In the genomic region with DNA sequence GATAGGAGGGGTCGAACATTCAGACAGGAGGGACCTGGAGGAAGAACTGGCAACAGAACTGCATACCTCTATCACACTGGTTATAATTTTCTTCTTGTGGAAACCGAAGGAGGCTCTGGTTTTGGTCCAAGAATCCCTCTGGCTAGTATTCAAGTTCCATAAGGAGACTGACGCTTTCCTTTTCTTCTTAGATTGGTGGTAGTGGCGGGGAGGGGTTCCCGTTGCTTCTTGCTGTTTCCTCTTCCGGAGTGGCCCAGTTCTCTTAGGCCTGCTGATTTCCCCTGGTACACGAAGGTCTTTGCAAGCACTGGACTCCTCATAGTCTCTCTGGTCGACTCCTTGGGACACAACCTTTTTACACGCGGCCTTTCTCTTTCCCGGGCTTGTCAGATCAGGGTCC, we compare ENCODE assay signal across 8 mouse cellular contexts. TPM values are rescaled to one million over a fixed set of nuclear protein-coding genes. Genes with fewer than 3 reads are reported as not detected.
DNase-seq lines count a peak whose midpoint lies in the region; ATAC-seq lines count a peak whose summit lies in the region.

No protein-coding gene starts in this region.

- 14% methylated on average over 11 of the region's 11 CpGs for WGBS in lung, embryonic 15.5 days
- WGBS in forebrain, embryonic 13.5 days, result 39% methylated on average over 11 of the region's 11 CpGs
- 44% methylated on average over 11 of the region's 11 CpGs for WGBS in neural tube, embryonic 12.5 days

- H3K4me1 ChIP-seq in lung, embryonic 15.5 days, result peaks cover 38% of the 10 kb centered on the region
- peaks cover 38% of the 10 kb centered on the region for H3K4me1 ChIP-seq in forebrain, embryonic 13.5 days
- peaks cover 27% of the 10 kb centered on the region for H3K4me1 ChIP-seq in neural tube, embryonic 12.5 days

- H3K36me3 ChIP-seq in lung, embryonic 15.5 days, result peaks cover 14% of the 10 kb centered on the region; the same call in 1 of the 2 replicates
- H3K36me3 ChIP-seq in forebrain, embryonic 13.5 days (ENCODE audit: poor library complexity, severe bottlenecking), result peaks cover 30% of the 10 kb centered on the region
- H3K36me3 ChIP-seq in neural tube, embryonic 12.5 days, result peaks cover 24% of the 10 kb centered on the region

- peak overlapping the region; percentile 81 for H3K4me3 ChIP-seq in lung, embryonic 15.5 days
- H3K4me3 ChIP-seq in forebrain, embryonic 13.5 days, result peak overlapping the region; percentile 82
- peak overlapping the region; percentile 82 for H3K4me3 ChIP-seq in neural tube, embryonic 12.5 days

- no peaks in the 10 kb centered on the region for H3K9me3 ChIP-seq in lung, embryonic 15.5 days
- H3K9me3 ChIP-seq in forebrain, embryonic 13.5 days (replicated peaks), result no peaks in the 10 kb centered on the region
- H3K9me3 ChIP-seq in neural tube, embryonic 12.5 days, result no peaks in the 10 kb centered on the region

- no peak for DNase-seq in lung, adult 18-20 months
- DNase-seq in kidney, postnatal 36 days, result peak; percentile 21 to 24
- no peak for DNase-seq in cerebellum, adult 9-11 months
- DNase-seq in urinary bladder, adult 2 months (ENCODE audit: low spot score), result no peak

- no peaks in the 10 kb centered on the region for H3K27me3 ChIP-seq in lung, embryonic 15.5 days
- H3K27me3 ChIP-seq in forebrain, embryonic 13.5 days, result no peaks in the 10 kb centered on the region
- H3K27me3 ChIP-seq in neural tube, embryonic 12.5 days (replicated peaks), result no peaks in the 10 kb centered on the region

- peak overlapping the region; percentile 74 for H3K9ac ChIP-seq in lung, embryonic 15.5 days
- peak overlapping the region; percentile 81 for H3K9ac ChIP-seq in forebrain, embryonic 13.5 days
- peak overlapping the region; percentile 78 for H3K9ac ChIP-seq in neural tube, embryonic 12.5 days

- peak overlapping the region; percentile 16; the same call in 1 of the 2 replicates for H3K27ac ChIP-seq in lung, embryonic 15.5 days
- H3K27ac ChIP-seq in forebrain, embryonic 13.5 days, result no peak overlapping the region
- H3K27ac ChIP-seq in neural tube, embryonic 12.5 days, result no peak overlapping the region

- peak overlapping the region; percentile 69 for H3K4me2 ChIP-seq in lung, embryonic 15.5 days
- H3K4me2 ChIP-seq in forebrain, embryonic 13.5 days, result peak overlapping the region; percentile 78
- peak overlapping the region; percentile 85 for H3K4me2 ChIP-seq in neural tube, embryonic 12.5 days (replicated peaks)

- ATAC-seq in lung, embryonic 15.5 days (ENCODE audit: borderline replicate concordance, extremely low read depth, low FRiP score, low TSS enrichment), result no peak
- no peak for ATAC-seq in forebrain, embryonic 13.5 days
- ATAC-seq in neural tube, embryonic 12.5 days (ENCODE audit: low FRiP score, low read depth), result no peak
- no peak for ATAC-seq in monocyte, adult 5-6 weeks (replicated peaks; ENCODE audit: insufficient number of reproducible peaks, low FRiP score, low TSS enrichment, poor library complexity, severe bottlenecking)

RNA-seq across cellular contexts. Expression of a gene that starts 1.0 kb away (rescaled TPM):
- 20.7 and 21.0 TPM in 2 replicates for polyA plus RNA-seq in lung, embryonic 15.5 days (2015; fragmentation: Nextera tagmentation; extraction: Ambion mirVana)
- polyA plus RNA-seq in forebrain, embryonic 13.5 days (2015; fragmentation: Nextera tagmentation; extraction: Ambion mirVana), result 13.0 and 13.1 TPM in 2 replicates
- polyA plus RNA-seq in neural tube, embryonic 12.5 days (2016; fragmentation: Nextera tagmentation; extraction: Ambion mirVana), result 11.0 and 11.1 TPM in 2 replicates
- total RNA-seq in monocyte, adult 5-6 weeks (2017), result 6.3 to 16.9 TPM (median 6.5 TPM) in 3 replicates
- polyA plus RNA-seq in urinary bladder, adult 2 months (2012; rRNA removed), result 0.41 and 0.58 TPM in 2 replicates

RNA-seq across cellular contexts. Expression of a gene that starts 23.1 kb away (rescaled TPM):
- 0.21 and 0.25 TPM in 2 replicates for polyA plus RNA-seq in lung, embryonic 15.5 days (2015; fragmentation: Nextera tagmentation; extraction: Ambion mirVana)
- 0.26 and 0.30 TPM in 2 replicates for polyA plus RNA-seq in forebrain, embryonic 13.5 days (2015; fragmentation: Nextera tagmentation; extraction: Ambion mirVana)
- 0.22 and 0.30 TPM in 2 replicates for polyA plus RNA-seq in neural tube, embryonic 12.5 days (2016; fragmentation: Nextera tagmentation; extraction: Ambion mirVana)
- total RNA-seq in monocyte, adult 5-6 weeks (2017), result 0.32 TPM in 1 of 3 replicates, not detected in the others
- 3.1 TPM in 2 replicates for polyA plus RNA-seq in urinary bladder, adult 2 months (2012; rRNA removed)

RNA-seq across cellular contexts. Expression of a gene that starts 39.7 kb away (rescaled TPM):
- 119 and 126 TPM in 2 replicates for polyA plus RNA-seq in lung, embryonic 15.5 days (2015; fragmentation: Nextera tagmentation; extraction: Ambion mirVana)
- 133 and 136 TPM in 2 replicates for polyA plus RNA-seq in forebrain, embryonic 13.5 days (2015; fragmentation: Nextera tagmentation; extraction: Ambion mirVana)
- 122 and 129 TPM in 2 replicates for polyA plus RNA-seq in neural tube, embryonic 12.5 days (2016; fragmentation: Nextera tagmentation; extraction: Ambion mirVana)
- 28.3 to 33.4 TPM (median 32.5 TPM) in 3 replicates for total RNA-seq in monocyte, adult 5-6 weeks (2017)
- polyA plus RNA-seq in urinary bladder, adult 2 months (2012; rRNA removed), result 49.0 and 62.3 TPM in 2 replicates

RNA-seq across cellular contexts. Expression of a gene that starts 39.8 kb away (rescaled TPM):
- 270 and 276 TPM in 2 replicates for polyA plus RNA-seq in lung, embryonic 15.5 days (2015; fragmentation: Nextera tagmentation; extraction: Ambion mirVana)
- 174 and 181 TPM in 2 replicates for polyA plus RNA-seq in forebrain, embryonic 13.5 days (2015; fragmentation: Nextera tagmentation; extraction: Ambion mirVana)
- 198 and 205 TPM in 2 replicates for polyA plus RNA-seq in neural tube, embryonic 12.5 days (2016; fragmentation: Nextera tagmentation; extraction: Ambion mirVana)
- total RNA-seq in monocyte, adult 5-6 weeks (2017), result 14.2 to 15.7 TPM (median 14.6 TPM) in 3 replicates
- 101 and 131 TPM in 2 replicates for polyA plus RNA-seq in urinary bladder, adult 2 months (2012; rRNA removed)

RNA-seq across cellular contexts. Expression of a gene that starts 46.7 kb away (rescaled TPM):
- 0.44 and 1.2 TPM in 2 replicates for polyA plus RNA-seq in lung, embryonic 15.5 days (2015; fragmentation: Nextera tagmentation; extraction: Ambion mirVana)
- 0.27 and 0.29 TPM in 2 replicates for polyA plus RNA-seq in forebrain, embryonic 13.5 days (2015; fragmentation: Nextera tagmentation; extraction: Ambion mirVana)
- polyA plus RNA-seq in neural tube, embryonic 12.5 days (2016; fragmentation: Nextera tagmentation; extraction: Ambion mirVana), result 0.34 TPM in 2 replicates
- 1.7 to 2.4 TPM (median 1.8 TPM) in 3 replicates for total RNA-seq in monocyte, adult 5-6 weeks (2017)
- polyA plus RNA-seq in urinary bladder, adult 2 months (2012; rRNA removed), result 0.50 and 0.58 TPM in 2 replicates

Comparison
In these comparisons a context has a peak if more than half of its experiments do, and no peak if none do; other contexts are left out.
1. DNase-seq: peak in kidney, postnatal 36 days (2 of 2); none in lung, adult 18-20 months (0 of 2), cerebellum, adult 9-11 months (single experiment) and urinary bladder, adult 2 months (single experiment).
2. Peak in every context shown above with its lines, with median percentiles within 50 percentile points of each other: H3K4me2 ChIP-seq, H3K4me3 ChIP-seq and H3K9ac ChIP-seq.